Mouse (Mus musculus): ENCODE results near the gene Krt20.

GRCm38 (mm10) chr11:99390866-99391265, 47.1 kb downstream of the Krt20 start:
- TF ChIP-seq CTCF (IDR thresholded peaks at IDR 0.05; ENCODE audit: borderline replicate concordance, extremely low read depth, insufficient read depth, insufficient read length) (no peak), POLR2A (IDR thresholded peaks at IDR 0.05; ENCODE audit: borderline replicate concordance, extremely low read depth, insufficient read depth, insufficient read length, poor library complexity, severe bottlenecking) (no peak)
